Mouse (Mus musculus): ENCODE measurements around the gene Homer2. TPM values are rescaled to one million over a fixed set of nuclear protein-coding genes. Genes with fewer than 3 reads are reported as not detected.

Homer2 gene
- total RNA-seq, 2 experiments from 2014 or later = 102 to 112 TPM

DNA sequence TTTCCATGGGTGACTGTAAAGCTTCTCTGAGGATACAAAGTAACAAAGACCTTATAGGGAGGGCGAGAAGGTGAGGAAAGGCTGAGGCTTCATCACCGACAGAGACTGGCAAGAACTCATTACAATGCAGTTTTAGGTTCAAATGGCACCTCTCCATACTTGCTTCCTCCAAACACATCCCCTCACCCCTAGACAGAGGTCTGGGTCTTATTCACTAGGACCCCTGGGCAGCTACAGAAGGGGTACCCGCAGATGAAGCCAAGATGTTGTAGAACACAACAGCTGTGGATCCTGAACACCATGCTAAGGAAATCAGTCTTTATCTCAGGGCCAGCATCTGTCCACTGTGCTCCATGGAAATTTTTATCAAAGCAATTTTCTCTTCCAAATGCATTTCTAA, 50.3 kb downstream of the Homer2 start:
- intact Hi-C loops (cut with DNase I) = no loop called here
- DNase-seq (ENCODE audit: low spot score) = no peak

DNA sequence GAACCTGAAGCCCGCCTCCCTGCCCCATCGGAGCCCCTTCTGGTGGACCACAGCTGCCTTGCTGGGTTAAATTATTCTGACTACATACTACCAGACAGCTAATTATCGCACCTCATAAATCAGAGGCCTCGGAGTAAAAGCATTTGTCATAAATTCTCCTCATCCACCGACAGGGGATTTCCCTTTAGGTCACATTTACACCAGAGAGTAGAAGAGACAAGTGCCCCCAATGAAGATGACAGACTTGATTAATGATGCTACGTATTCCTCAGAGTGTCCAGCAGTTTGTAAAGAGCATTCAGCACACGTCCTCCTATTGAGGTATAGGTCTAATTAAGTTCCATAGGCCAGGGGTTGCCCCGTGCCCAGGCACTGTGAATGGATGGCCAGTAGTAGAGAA, 50.7 kb downstream of the Homer2 start:
- intact Hi-C loops (cut with DNase I) = no loop called here
- no peak for DNase-seq (ENCODE audit: low spot score)

DNA sequence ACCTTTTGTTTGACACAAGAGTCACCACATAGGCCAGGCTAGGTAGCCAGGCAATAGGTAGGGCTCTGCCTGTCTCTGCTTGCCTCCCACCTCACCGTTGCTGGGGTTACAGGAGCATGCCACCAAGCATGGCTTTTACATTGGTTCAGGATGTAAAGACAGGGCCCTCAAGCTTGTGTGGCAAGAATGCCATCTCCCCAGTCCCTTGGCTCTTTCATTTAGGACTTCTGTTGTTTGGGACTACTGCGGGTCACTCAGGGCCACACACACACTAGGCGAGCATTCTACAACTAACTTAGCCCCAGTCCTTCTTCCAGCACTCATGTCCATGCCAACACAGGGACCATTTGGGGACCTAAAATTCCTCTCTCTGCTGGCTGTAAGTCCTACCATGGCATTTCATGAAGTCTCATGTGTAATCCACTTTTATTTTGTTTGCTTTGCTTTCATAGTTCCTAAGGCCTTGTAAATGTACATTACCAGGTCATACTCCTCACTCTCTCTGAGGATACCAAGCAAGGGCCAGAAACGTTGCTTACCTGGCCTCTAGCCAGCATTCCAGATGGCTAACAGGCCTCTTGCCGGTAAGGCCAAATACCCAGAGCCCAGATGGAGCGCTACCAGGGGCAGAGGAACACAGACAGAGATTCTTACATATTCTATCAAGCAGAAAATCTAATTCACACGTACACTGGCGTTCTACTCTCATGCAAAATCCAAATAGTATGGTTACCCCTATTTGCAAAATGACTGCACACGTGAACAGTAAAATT, 52.2 kb downstream of the Homer2 start:
- intact Hi-C loops (cut with DNase I) = no loop called here
- no peak for DNase-seq (ENCODE audit: low spot score)

DNA sequence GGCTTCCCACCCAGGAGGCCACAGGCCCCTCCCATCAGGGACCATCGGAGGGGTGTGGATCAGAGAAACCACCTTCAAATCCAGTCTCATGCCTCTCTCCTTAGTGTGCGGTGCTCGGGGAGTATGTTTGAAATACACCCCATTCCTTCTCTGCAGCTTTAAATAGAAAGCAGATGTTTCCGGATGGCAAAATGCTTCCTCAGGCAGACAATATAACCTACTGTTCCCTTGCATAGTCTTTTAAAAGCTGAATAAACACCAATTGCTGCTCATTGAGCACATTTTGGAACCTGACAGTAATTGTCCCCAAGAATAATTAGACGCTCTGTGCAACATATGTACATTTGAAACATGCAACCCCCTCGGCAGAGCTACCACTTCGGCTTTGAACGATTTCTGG, 53.3 kb downstream of the Homer2 start:
- no peak for DNase-seq (ENCODE audit: low spot score)

DNA sequence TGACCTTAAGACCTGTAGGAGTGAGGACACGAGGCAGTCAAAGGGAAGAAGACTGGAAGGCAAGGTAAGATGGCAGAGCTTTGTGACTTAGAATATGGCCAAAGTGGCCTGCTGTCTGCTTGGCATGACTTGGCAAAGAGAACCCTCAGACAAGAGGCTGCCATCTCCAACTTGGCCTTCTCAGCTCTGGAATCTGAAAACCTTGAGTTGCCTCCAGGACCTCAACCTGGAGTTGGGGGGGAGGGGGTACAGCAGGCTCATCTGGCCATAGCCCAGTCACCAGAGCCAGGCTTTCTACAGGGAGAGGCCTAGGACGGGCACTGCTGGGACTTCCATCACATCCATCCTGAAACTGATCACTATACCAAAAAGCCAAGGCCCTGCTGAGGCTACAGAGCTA, 55.0 kb downstream of the Homer2 start:
- DNase-seq (ENCODE audit: low spot score) = no peak
- intact Hi-C loops (cut with DNase I) = no loop called here

More for the DNA sequence above, 53.3 kb downstream of the Homer2 start:
- intact Hi-C loops (cut with DNase I) = no loop called here

DNA sequence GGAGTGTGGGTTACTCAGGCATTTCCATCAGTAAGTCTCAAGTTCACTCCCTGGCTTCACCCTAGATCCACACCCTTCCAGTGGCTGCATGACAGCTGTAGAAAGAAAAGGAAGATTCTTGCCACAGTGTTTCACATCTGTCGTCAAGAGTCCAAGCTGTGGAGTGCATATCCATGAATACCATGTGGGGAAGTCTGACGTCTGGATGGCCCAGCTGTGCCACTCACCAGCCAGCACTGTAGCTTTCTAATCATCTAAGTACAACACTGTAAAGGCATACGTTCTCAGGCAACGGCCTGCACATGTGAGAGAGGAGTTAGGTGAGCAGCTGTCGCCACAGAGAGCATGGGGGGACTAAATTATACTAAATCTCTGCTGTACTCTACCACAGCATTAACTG, 56.0 kb downstream of the Homer2 start:
- no peak for DNase-seq (ENCODE audit: low spot score)
- intact Hi-C loops (cut with DNase I) = no loop called here

DNA sequence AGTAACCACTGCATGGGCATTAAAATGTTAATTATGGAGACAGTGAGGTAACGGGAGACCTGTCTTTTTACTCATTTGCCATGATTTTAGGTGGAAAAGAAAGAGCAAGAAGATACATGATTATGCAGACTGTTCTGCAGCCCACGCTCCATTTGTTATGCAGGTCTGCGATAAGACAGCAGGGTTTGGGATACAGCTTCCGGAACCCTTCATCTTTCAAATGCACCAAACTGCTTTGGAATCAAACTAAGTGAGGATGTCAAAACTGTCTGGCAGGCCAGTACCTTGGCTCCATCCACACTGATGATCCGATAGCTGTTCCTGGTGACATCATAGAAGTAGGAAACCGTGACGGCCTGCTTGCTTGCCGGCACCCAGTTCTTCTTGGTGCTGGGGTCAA, 58.1 kb downstream of the Homer2 start:
- no peak for DNase-seq (ENCODE audit: low spot score)
- intact Hi-C loops (cut with DNase I) = no loop called here

DNA sequence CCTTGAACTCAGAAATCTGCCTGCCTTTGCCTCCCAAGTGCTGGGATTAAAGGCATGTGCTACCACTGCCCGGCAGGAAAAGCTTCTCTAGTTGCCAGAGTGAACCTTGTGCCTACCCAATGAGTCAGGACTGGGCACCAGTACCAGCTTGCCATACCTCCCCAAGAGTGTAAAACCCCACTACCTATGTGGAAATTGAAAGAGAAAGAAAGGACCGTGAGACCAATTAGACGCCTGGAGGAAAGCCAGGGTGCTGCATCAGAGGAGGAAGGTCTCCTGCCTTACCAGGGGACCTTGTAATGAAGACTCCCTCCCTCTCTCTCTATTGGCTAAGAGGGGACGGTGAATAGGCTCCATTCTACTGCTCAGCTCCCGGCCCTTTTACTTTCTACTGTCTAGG, 59.4 kb downstream of the Homer2 start:
- DNase-seq (ENCODE audit: low spot score) = no peak
- intact Hi-C loops (cut with DNase I) = no loop called here

DNA sequence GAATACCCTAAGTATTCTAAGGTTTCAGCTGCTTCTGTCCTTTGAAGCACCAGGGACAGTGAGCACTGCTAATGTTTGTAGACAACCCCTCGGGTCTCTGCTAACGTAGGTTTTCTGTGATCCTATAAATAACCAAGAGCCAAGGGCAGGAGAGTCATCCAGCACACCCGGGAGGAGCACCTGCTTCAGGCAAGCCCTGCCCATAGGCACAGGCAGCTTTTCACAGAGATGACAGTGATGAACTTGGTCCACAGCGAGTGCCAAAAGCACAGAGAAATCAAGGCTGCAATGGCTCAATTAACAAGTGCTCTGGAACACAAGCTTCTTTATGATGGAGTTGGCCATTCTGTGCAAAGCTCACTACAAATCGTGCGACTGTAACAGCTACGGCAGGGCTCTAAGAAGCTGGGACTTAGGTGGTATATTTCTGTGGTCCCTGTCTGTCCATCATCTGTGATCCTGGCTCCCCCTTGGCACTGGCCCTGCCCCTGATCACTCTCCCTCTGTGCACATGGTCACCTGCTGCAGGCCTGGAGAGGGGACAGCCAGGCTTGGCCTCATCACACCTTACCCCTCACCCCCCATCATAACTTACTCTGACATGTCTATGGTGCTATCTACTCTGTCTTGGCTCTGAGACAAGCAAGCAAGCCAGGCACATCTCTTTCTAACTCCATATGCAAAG, 62.6 kb downstream of the Homer2 start:
- DNase-seq (ENCODE audit: low spot score) = no peak
- intact Hi-C loops (cut with DNase I) = loop anchor here (5.0 kb wide), 1 partner anchor 38 kb away; no protein-coding TSS in a partner anchor

DNA sequence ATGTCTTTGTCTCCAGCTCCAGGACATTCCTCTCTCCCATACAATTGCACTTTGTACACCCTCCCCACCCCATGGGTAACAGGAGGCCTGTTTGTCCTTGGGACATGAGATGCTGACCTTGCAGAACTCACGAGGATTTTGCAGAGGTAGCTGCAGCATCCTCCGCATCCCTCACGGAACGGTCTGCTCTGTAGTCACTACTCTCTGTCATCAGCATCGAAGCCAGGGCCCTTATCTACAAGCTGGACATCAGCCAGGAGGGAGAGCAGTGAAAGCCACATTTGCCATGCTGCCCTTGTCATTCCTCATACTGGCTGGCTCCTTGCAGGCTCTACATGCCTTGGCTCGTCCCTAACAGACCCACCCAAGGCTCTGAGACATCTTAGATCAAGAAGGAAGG, 66.2 kb downstream of the Homer2 start:
- DNase-seq (ENCODE audit: low spot score) = no peak
- intact Hi-C loops (cut with DNase I) = loop anchor here (5.0 kb wide), 1 partner anchor 41 kb away; no protein-coding TSS in a partner anchor

DNA sequence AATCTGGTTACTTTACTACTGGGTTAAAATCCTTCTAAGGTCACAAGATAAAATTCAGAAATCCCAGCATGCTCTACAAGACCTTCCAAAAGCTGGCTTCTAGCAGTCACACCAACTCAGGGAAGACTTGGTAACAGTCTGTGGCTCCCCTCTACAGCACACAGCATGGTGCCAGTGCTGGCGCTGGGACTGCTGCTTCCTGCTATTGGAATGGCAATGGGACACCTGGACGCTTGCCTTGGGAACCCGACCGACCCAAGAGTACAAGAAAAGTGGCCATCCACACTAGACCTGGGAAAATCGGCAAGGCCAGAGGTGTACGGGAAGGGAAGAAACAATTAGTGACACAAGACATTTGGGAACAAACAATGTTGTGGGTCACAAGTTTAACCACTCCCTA, 74.7 kb downstream of the Homer2 start:
- intact Hi-C loops (cut with DNase I) = no loop called here
- no peak for DNase-seq (ENCODE audit: low spot score)

DNA sequence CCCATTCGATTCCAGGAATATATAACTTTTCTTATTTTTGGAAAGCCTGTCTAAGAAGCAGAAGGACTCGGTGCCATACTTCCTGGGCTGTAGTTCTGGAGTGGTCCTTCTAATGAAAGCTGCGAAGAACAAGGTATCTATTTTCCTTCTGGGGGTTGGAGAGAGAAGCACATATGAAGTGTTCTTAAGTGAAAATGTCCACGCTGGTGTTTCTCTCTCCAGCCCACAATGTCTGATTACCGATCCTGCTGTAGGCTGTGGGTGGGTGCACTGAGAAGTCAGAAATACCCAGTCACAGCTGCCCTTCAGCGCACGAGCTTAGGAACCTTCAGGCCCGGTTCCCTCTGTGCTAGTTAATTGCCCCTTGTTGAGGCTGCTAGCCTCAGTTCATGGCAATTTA, 76.1 kb downstream of the Homer2 start:
- intact Hi-C loops (cut with DNase I) = no loop called here
- no peak for DNase-seq (ENCODE audit: low spot score)

DNA sequence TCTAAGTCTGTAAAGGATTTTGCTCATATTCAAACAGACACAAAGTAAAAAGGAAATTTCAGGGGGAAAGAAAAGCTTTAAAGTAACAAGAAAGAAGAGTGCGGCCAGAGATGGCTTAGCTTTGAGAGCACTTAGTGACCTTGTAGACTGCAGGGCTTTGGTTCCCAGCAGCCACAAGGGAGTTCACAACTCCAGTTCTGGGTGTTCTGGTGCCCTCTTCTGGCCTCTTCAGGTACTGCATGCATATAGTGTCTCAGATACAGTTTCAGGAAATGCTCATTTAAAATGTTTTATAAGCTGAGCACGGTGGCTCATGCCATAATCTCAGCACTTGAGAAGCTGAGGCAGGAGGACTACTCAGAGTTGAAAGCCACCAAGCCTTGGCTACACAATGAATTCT, 80.9 kb downstream of the Homer2 start:
- DNase-seq (ENCODE audit: low spot score) = no peak

DNA sequence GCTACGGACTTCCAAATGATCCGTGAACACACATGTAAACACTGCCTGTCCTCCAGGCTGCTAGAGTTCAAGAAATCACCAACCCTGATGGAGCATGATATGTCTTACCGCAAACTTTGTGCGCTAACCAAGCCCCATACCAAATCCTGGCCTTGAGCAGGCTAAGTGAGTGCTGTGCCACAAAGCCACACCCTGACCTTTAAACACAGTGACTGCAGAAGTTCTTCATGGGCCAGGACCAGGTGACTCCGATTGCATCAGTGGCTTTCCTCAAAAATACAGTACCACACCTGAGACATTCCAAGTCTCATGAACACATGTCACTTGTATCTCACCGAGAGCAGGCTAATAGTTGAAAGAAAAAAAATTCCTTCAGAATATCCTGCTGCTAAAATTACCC, 83.6 kb downstream of the Homer2 start:
- DNase-seq (ENCODE audit: low spot score) = no peak
- intact Hi-C loops (cut with DNase I) = no loop called here

More for the DNA sequence above, 80.9 kb downstream of the Homer2 start:
- intact Hi-C loops (cut with DNase I) = loop anchor here (5.0 kb wide), 1 partner anchor 116 kb away; no protein-coding TSS in a partner anchor

DNA sequence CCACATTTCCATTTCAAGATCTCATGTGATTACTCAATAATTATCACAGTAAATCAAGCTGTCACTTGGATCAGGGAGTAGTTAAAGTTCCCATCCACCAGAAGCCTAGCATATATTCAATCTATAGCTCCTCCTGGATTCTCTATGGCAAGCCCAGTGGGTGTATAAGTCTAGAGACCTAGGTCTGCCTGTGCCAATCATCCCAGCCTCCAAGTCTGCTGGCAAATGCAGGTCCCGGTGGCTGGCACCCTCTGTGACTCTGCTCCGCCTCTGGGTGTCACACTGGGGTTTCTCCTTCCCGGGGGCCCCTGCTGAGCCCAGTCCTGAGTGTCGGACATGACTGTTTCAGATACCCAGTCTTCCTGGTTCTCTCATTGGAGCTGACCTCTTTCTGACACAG, 84.5 kb downstream of the Homer2 start:
- intact Hi-C loops (cut with DNase I) = no loop called here
- no peak for DNase-seq (ENCODE audit: low spot score)

DNA sequence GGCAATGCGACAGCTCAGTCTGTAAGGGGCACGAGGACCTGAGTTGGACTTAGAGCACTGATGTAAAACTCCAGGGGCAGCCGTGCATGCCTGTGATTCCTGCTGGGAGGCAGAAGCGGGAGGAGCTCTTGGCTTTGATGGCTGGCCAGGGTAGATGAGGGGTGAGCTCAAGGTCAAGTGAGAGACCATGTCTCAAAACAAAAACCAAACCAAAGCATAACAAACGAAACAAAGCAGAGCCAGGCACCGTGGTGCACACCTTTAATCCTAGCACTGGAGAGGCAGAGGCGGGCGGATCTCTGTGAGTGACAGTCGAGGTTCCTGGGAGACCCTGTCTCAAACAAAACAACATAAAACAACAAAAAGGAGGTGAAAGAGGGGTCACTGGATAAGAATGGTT, 92.3 kb downstream of the Homer2 start:
- no peak for DNase-seq (ENCODE audit: low spot score)
- intact Hi-C loops (cut with DNase I) = no loop called here

DNA sequence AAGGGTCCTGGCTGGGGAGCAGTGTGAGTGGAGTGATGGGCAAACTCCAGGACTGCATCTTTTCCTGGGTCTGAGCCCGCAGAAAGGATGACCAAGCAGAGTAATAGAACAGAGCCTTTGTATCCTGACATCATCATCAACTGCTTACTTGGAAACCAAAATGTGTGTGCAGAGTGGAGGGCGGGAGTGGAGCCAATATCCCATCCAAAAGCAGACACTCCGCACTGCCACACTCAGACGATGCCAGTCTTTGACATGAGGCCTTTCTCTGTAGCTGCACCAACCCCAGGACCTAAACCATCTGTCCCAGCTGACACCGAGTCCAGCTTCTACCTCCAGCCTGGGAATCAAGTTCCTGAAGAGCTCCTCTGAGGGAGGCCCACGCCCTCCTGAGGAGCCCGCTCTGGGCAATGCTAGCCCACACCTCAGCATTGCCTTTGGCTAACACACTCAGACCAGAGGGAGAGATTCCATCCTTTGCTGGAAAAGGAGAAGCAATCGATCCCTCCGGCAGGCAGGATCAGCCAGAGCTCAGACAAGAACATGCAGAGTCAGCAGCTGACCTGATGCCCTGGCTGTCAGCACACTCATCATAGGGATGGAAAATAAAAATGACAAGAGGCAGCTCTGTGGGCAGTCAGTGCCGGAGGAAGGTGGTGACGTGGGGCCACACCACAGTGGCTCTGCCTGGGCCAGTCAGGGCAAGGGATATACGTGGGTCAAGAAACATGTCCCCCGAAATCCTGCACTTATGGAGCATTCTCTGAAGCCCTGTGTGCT, 94.3 kb downstream of the Homer2 start:
- intact Hi-C loops (cut with DNase I) = no loop called here
- no peak for DNase-seq (ENCODE audit: low spot score)

DNA sequence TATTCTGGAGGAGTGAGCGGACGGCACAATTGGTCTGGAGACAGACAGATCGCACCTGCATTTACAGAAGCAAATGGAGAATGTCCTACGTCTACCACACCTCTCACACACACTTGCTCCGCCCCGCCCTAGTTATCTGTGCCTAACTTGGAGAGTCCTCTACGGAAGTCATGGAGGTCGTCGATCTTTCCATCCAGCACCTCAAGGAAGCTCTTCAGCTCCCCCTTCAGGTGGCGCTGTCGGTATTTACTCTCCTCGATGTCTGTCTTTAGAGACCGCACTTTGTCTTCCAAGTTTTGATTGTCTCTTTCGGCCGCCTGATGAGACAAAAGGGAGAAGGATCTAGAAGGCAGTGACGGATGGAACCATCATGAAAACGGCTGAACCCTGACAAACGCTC, 97.2 kb downstream of the Homer2 start:
- intact Hi-C loops (cut with DNase I) = no loop called here

DNA sequence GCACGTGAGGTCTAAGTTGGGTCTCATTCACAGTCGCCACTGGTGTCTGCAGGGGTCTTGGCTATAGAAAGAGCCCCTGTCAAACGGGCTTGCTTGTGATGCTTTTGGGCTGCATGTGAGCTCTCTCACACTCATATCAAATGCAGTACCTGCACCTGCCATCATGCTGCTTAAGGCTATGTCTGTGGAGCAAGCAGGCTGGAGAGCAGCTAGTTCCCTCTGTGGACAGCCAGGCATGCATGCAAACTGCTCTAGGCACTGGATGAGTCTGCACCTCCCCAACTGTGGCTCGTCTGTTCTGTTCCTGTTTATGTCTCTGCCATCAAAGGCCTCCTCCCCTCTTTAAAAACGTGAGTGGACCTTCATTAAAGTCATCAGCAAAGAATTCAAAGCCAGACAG, 100.9 kb downstream of the Homer2 start:
- intact Hi-C loops (cut with DNase I) = no loop called here

More for the DNA sequence above, 97.2 kb downstream of the Homer2 start:
- DNase-seq (ENCODE audit: low spot score) = no peak

DNA sequence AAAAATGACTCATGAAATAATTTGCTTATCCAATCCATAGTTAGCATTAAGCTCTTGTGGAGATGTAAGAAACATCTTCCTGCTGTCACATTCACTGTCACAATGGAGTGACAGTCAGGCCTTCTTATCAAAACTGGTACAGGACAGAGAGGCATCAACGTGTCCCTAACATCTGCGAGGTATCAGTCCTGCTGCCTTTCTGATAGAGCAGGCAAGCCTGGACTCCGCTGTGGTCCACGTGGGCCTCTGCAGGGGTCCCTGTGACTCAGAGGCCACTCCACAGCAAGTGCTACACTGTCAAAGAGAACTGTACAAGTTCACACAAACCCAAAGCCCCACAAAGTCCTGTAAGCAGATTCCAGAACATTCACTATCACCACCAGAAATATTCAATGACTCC, 101.8 kb downstream of the Homer2 start:
- no peak for DNase-seq (ENCODE audit: low spot score)
- intact Hi-C loops (cut with DNase I) = no loop called here

More for the DNA sequence above, 100.9 kb downstream of the Homer2 start:
- no peak for DNase-seq (ENCODE audit: low spot score)

DNA sequence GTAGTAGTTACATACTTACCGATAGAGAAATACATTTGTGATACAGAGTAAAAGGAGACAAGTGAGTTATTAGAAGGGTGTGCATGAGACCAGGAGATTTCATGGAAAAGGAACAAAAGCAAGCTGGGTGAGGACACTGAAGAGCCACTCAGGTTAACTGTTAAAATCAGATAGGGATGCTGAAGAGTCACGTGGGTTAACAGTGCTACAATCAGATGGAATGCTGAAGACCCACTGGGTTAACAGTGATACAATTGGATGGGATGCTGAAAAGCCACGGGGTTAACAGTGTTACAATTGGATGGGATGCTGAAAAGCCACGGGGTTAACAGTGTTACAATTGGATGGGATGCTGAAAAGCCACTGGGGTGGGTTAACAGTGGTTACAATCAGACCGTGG, 102.3 kb downstream of the Homer2 start:
- no peak for DNase-seq (ENCODE audit: low spot score)
- intact Hi-C loops (cut with DNase I) = no loop called here
